Mouse (Mus musculus) MEL-GATA-1-ER (cell line): ENCODE data around the gene Adcyap1r1.

Source experiments
- DNase-seq: peaks from one replicate; pipeline ENCODE4 v3.0.0-alpha.2; 2012; ENCODE audit warnings: low read depth; ENCODE audit errors: extremely low read depth

The Adcyap1r1 gene

GRCm38 (mm10) chr6:55448976-55449678 lies 2.7 kb upstream of the Adcyap1r1 start:
- no peak for DNase-seq

- DNase-seq, result no peak
These were observed 603 bp downstream of the Adcyap1r1 start for GRCm38 (mm10) chr6:55452381-55452780.

GRCm38 (mm10) chr6:55453548-55453947 lies 1.8 kb downstream of the Adcyap1r1 start:
- no peak for DNase-seq

GRCm38 (mm10) chr6:55455641-55456040 lies 3.9 kb downstream of the Adcyap1r1 start:
- DNase-seq, result no peak

GRCm38 (mm10) chr6:55457727-55458126 lies 5.9 kb downstream of the Adcyap1r1 start:
- DNase-seq, result no peak

GRCm38 (mm10) chr6:55458156-55458555 lies 6.4 kb downstream of the Adcyap1r1 start:
- DNase-seq, result no peak

- no peak for DNase-seq
These were observed 8.0 kb downstream of the Adcyap1r1 start for GRCm38 (mm10) chr6:55459545-55460397.

GRCm38 (mm10) chr6:55461141-55461540 lies 9.4 kb downstream of the Adcyap1r1 start:
- no peak for DNase-seq

- DNase-seq, result no peak
These were observed 9.9 kb downstream of the Adcyap1r1 start for GRCm38 (mm10) chr6:55461678-55462077.

GRCm38 (mm10) chr6:55462394-55462793 lies 10.6 kb downstream of the Adcyap1r1 start:
- no peak for DNase-seq

GRCm38 (mm10) chr6:55463966-55464365 lies 12.2 kb downstream of the Adcyap1r1 start:
- DNase-seq, result no peak

- DNase-seq, result no peak
These were observed 13.5 kb downstream of the Adcyap1r1 start for GRCm38 (mm10) chr6:55465311-55465710.

GRCm38 (mm10) chr6:55466301-55466761 lies 14.6 kb downstream of the Adcyap1r1 start:
- no peak for DNase-seq

GRCm38 (mm10) chr6:55470691-55471090 lies 18.9 kb downstream of the Adcyap1r1 start:
- no peak for DNase-seq

GRCm38 (mm10) chr6:55472381-55472780 lies 20.6 kb downstream of the Adcyap1r1 start:
- no peak for DNase-seq

GRCm38 (mm10) chr6:55480988-55481387 lies 29.2 kb downstream of the Adcyap1r1 start:
- no peak for DNase-seq

- DNase-seq, result no peak
These were observed 30.7 kb downstream of the Adcyap1r1 start for GRCm38 (mm10) chr6:55482471-55482870.

- no peak for DNase-seq
These were observed 31.6 kb downstream of the Adcyap1r1 start for GRCm38 (mm10) chr6:55483360-55483759.

- no peak for DNase-seq
These were observed 32.4 kb downstream of the Adcyap1r1 start for GRCm38 (mm10) chr6:55484224-55484623.

- DNase-seq, result no peak
These were observed 33.4 kb downstream of the Adcyap1r1 start for GRCm38 (mm10) chr6:55485216-55485615.

- no peak for DNase-seq
These were observed 35.9 kb downstream of the Adcyap1r1 start for GRCm38 (mm10) chr6:55487726-55488125.

- DNase-seq, result no peak
These were observed 44.4 kb downstream of the Adcyap1r1 start for GRCm38 (mm10) chr6:55496201-55496600.
